Mouse (Mus musculus): Measurements from ENCODE around the gene Nelfb. TPM values are rescaled to one million over a fixed set of nuclear protein-coding genes. Genes with fewer than 3 reads are reported as not detected.

Gene Nelfb
- polyA plus RNA-seq, 1 experiment from 2014 or later: 18.9 TPM

DNA sequence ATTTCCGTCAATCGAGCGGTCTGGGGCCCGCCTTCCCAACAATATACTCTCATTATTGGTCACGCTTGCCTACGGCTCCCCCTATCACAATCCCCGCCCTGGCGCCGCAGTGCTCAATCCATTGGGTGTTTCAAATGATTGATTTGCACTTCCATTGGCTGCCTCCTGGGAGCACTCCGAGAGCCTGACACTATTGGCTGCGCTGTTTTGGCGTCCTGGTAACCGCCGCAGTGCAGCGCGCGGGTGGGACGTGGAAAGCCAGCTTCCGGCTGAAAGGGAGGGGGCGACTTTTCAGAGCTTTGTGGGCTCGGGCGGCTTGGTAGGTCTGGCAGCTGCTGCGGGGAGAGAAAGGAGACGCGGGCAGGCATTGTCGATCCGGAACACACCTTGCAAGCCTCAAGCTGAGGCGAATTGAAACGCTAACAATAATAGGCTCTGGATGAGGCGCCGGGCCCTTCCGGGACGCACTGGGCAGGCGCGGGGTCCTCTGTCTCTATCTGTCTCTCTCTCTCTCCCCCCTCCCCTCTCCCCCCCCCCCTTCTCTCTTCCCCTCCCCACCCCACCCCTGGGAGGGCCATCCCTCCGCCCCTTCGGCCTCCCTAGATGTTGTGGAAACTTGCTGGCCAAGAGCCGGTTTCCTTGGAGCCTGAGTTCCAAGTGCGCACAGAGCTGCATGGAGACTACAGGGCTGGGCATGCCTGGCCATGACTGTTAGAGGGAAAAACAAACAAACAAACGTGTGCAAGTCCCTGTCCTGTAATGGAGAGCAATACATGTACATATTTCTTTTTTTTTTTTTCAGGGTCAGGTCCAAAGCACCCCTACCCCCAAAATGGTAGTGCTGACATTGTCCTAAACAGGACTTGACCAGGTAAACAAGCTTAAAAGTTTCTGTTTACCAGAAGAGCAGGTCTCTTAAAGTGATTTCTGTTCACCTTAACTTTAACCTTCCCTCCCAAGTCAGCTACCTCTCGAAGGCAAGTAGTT, 13.8 kb upstream of the Nelfb start:
- Histone ChIP-seq H3K4me3 (ENCODE audit: inconsistent target) (peak overlapping the region; percentile 78), H3K36me3 (ENCODE audit: inconsistent target) (no peaks in the 10 kb centered on the region), H3K79me2 (ENCODE audit: inconsistent target) (peaks cover 13% of the 10 kb centered on the region), H3K27ac (peak overlapping the region; percentile 80)
- 3% methylated on average over 33 of the region's 41 CpGs for WGBS (ENCODE audit: missing documents)

DNA sequence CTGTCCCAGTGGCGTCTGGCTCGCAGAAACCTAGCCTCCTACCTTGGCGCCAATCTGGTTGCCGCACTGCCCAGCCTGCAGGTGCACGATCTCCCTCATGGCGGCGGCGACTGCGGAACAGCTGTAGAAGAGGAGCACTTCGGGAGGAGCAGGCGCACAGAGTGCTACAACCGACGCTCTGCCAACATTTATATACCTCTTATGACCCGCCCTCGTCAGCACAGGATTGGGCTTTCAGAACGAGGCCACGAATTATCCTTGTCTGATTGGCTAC, 13.1 kb upstream of the Nelfb start, which contains the start of gene Tubb4b:
TSS of gene Tubb4b (minus strand) at position 211 of the 274 bp plus-strand sequence.
- WGBS (ENCODE audit: missing documents): 2% methylated on average over 17 of the region's 17 CpGs
- H3K4me3 ChIP-seq (ENCODE audit: inconsistent target): peak within 1 kb of the TSS; percentile 78

DNA sequence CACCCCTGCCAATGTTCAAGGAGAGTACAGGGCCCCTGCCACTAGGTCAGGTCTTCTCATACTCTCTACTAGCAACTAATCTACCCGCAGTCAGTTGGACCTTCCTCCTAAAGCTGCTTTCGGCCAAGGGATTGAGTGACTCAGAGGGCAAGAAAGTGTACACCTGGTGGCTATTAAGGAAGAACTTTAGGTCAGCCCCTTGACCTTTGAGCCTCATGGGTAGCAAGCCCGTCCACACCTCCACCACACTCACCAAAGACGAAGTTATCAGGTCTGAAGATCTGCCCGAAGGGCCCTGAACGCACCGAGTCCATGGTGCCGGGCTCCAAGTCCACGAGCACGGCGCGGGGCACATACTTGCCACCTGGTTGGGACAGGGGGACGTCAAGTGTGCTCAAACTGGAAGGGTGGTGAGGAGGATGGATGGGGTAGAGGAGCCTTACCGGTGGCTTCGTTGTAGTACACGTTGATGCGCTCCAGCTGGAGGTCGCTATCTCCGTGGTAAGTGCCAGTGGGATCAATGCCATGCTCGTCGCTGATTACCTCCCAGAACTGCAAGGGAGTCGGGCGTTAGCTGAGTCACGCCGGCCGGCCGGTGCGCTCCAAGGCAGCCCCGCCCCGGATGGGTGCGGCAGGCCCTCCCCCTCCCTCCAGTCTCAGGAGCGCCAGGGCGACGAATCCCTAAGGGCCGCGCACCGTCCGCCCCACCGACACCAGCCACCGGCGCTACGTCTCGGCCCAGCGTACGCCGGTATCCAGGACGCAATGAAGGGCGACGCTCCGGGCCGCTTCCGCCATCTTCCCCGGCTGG, 12.6 kb upstream of the Nelfb start:
- H3K27ac ChIP-seq: peak overlapping the region; percentile 68
- under 1% methylated on average over 47 of the region's 53 CpGs for WGBS (ENCODE audit: missing documents)
- H3K4me3 ChIP-seq (ENCODE audit: inconsistent target): peak overlapping the region; percentile 78
- H3K36me3 ChIP-seq (ENCODE audit: inconsistent target): no peaks in the 10 kb centered on the region
- peaks cover 13% of the 10 kb centered on the region for H3K79me2 ChIP-seq (ENCODE audit: inconsistent target)

More for the DNA sequence above, 13.1 kb upstream of the Nelfb start, which contains the start of gene Tubb4b:
- Histone ChIP-seq H3K79me2 (ENCODE audit: inconsistent target) (peaks cover 13% of the 10 kb centered on the region), H3K36me3 (ENCODE audit: inconsistent target) (no peaks in the 10 kb centered on the region), H3K27ac (peak within 1 kb of the TSS; percentile 80)

DNA sequence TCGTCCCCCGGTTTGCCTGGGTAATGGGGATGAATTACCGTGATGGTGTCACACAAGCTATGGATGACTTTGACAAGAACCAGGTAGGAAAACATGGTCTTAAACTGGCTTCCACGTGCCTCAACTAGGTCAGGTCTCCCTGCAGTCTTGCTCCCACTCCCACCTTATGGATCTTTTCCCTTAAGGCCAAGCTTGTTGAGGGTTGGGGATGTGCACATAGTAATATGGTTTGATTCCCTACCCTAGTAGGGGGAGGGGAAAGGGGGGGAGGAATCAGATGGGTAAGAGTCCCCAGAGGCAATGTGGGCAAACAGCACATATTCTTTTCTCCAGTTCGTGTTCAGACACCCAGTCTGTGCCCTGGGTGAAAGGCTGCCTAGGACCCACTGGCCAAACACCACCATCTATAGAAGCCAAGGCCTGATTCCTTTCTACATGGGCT, 10.1 kb upstream of the Nelfb start:
- no peak overlapping the region for H3K27ac ChIP-seq
- no peak overlapping the region for H3K4me3 ChIP-seq (ENCODE audit: inconsistent target)
- H3K79me2 ChIP-seq (ENCODE audit: inconsistent target): peaks cover 13% of the 10 kb centered on the region
- H3K36me3 ChIP-seq (ENCODE audit: inconsistent target): no peaks in the 10 kb centered on the region
- WGBS (ENCODE audit: missing documents): 90% methylated on average over 5 of the region's 5 CpGs

DNA sequence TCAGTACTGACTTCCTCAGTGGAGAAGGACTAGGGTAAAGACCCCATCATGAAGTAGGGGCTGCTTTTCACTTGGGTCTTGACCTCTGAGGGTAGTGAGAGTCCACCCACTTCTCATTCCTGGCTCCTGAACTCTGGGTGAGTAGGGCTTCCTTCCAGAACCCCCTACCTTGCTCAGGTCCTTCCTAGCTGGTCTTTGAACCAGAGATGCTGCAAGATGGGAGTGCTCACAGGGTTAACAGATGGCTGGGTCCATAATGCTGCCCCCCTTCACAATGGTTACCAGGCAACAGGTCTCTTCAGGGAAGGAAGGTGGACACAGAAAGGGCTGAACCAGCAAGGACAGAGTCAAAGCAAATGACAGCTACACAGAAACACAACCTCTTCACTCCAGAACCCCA, 7.2 kb upstream of the Nelfb start, which contains the start of gene Fam166a:
TSS of gene Fam166a (plus strand) at position 301 of the 400 bp plus-strand sequence.
- no peak within 1 kb of the TSS for H3K27ac ChIP-seq
- no peaks in the 10 kb centered on the region for H3K36me3 ChIP-seq (ENCODE audit: inconsistent target)
- peaks cover 6% of the 10 kb centered on the region for H3K79me2 ChIP-seq (ENCODE audit: inconsistent target)
- no peak within 1 kb of the TSS for H3K4me3 ChIP-seq (ENCODE audit: inconsistent target)

DNA sequence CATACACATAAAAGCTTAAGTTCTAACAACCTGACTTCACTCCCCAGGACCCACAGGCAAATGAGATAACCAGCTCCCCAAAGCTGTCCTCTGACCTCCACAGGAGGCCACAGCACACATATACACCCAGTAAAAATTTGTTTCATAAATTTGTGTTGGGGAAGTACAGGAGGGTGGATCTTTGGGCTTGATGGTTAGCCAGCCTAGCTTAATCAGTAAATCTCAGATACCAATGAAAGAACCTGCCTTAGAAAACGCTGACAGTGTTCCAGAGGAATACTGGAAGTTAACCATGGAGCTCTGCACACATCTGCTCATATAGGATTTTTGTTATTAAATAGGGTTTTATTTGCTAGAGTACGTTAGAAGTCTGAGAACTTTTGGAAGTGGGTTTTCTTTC, 6.4 kb upstream of the Nelfb start:
- 90% methylated on average over 2 of the region's 2 CpGs for WGBS (ENCODE audit: missing documents)
- Histone ChIP-seq H3K4me3 (ENCODE audit: inconsistent target) (no peak overlapping the region), H3K36me3 (ENCODE audit: inconsistent target) (no peaks in the 10 kb centered on the region), H3K27ac (no peak overlapping the region), H3K79me2 (ENCODE audit: inconsistent target) (no peaks in the 10 kb centered on the region)

DNA sequence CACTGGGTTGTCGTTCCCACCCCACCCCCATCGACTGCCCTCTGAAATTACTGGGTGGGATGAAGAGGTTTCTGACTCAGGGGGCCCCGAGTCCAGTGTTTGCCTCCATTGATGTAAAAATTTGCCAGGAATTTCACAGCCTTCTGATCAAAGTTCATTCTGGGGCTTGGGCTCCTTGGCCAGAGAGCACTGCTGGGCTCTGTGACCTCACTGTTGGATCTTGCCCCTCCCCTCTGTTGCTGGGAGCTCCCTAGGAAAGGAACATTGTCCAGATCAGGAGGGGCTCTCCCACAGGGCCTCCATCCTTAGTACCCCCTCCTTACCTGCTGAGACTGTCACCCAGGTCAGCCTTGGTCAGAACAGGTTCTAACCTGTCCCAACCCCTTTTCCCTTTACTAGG, 3.2 kb upstream of the Nelfb start, which contains the start of gene Stpg3:
TSS of gene Stpg3 (minus strand) at position 194 of the 400 bp plus-strand sequence.
- H3K79me2 ChIP-seq (ENCODE audit: inconsistent target): peaks cover 16% of the 10 kb centered on the region
- no peaks in the 10 kb centered on the region for H3K36me3 ChIP-seq (ENCODE audit: inconsistent target)
- no peak within 1 kb of the TSS for H3K4me3 ChIP-seq (ENCODE audit: inconsistent target)
- 86% methylated on average over 3 of the region's 3 CpGs for WGBS (ENCODE audit: missing documents)
- no peak within 1 kb of the TSS for H3K27ac ChIP-seq

DNA sequence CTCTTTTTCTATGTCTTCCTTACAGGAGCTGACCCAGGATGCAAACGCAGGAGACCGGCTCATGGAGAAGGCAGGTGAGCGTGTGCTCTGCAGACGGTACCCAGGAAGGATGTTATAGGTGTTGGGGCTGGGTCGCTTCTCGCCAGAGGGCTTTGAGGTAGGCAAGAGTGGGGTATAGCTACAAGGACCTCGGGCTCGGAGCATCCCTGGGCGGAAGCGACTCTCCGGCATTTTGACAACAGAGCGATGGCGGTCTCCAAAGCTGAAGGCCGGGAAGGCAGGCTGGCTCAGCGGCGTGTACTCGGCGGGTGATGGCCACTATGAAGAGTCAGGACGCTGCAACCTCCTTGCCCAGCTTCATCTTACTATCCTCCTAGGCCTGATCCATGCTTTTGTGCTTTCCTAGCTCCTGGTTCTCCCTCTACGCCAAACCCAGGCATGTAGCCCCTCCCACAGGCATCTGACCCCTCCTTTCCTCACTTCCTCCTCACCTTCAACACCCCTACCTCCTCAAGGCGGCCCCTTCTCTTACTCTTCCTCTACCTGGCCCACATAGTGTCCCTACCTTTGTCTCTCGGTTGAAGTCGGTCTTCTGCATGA, 2.1 kb upstream of the Nelfb start:
- Histone ChIP-seq H3K36me3 (ENCODE audit: inconsistent target) (peaks cover 5% of the 10 kb centered on the region; the same call in 1 of the 2 replicates), H3K4me3 (ENCODE audit: inconsistent target) (no peak overlapping the region), H3K79me2 (ENCODE audit: inconsistent target) (peaks cover 26% of the 10 kb centered on the region), H3K27ac (no peak overlapping the region)
- WGBS (ENCODE audit: missing documents): 89% methylated on average over 22 of the region's 23 CpGs

DNA sequence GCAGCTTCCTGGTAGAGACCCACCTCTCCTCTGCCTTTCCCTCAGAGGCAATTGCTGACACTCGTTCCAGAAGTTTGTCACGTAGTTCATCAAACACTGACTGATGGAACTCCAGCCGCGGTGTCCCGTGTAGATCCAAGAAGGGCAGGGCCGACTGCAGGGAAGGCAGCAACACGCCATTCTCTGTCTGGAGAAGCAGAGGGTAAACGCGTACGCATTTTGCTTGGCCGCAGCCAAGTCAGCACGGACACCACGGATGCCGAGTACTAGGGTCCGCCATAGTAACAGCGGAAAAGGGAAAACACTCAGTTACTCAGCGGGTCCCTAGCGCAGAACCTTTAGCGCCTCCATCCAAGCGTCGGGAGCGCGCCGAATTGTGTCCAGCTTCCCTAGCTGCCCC, 603 bp downstream of the Nelfb start:
- H3K4me3 ChIP-seq (ENCODE audit: inconsistent target): peak overlapping the region; percentile 99
- WGBS (ENCODE audit: missing documents): under 1% methylated on average over 24 of the region's 24 CpGs
- peaks cover 29% of the 10 kb centered on the region for H3K36me3 ChIP-seq (ENCODE audit: inconsistent target)
- peak overlapping the region; percentile 65 for H3K27ac ChIP-seq
- peaks cover 52% of the 10 kb centered on the region for H3K79me2 ChIP-seq (ENCODE audit: inconsistent target)

DNA sequence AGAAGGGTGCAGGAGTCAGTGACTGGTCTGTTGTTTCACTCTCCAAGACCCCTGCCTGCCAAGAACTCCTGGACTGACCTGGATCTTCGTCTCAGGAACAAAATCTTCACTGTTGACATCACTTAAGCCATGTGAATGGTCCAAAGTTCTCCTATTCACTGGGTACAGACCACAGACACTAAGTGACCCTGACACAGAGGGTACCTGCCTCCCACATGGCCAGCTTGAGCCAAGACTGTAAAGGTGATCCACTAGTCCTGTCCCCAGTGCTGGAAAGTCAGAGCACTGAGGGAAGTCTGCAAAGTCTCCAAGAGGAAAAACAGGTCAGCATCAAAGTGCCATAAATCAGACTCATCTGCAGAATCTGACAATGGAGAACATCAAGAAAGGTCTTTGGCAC, 3.7 kb downstream of the Nelfb start:
- H3K79me2 ChIP-seq (ENCODE audit: inconsistent target): peaks cover 60% of the 10 kb centered on the region
- H3K36me3 ChIP-seq (ENCODE audit: inconsistent target): peaks cover 60% of the 10 kb centered on the region
- H3K27ac ChIP-seq: no peak overlapping the region
- WGBS (ENCODE audit: missing documents): 91% methylated on average over 1 of the region's 1 CpGs
- no peak overlapping the region for H3K4me3 ChIP-seq (ENCODE audit: inconsistent target)

DNA sequence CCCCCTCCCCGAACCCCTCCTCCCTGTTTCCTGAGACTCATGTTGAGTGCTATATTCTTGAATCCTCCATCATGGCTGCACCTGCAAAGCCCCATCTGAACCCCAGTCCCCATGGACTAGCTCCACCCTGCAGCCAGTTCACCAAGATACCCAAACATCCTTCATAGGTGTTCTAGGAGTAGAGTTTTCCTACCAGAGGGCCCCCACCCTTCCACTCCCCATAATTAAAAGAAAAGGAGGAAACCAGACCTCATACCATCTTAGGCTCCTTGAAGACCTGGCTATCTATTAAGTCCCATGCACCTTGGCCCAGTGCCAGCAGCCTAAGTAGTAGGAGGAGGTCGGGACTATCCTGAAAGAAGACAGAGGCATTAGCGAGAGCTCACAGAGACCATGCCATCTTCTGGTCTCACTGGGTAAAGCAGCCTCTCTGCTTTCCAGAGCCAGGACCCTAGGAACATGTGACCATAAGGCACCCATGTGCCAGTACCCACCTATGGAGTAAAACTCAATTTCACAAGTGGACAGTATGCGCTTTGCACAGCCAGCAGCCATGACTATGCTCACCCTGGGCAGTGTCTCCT, 7.6 kb downstream of the Nelfb start:
- peaks cover 91% of the 10 kb centered on the region for H3K36me3 ChIP-seq (ENCODE audit: inconsistent target)
- H3K79me2 ChIP-seq (ENCODE audit: inconsistent target): peaks cover 37% of the 10 kb centered on the region
- H3K4me3 ChIP-seq (ENCODE audit: inconsistent target): no peak overlapping the region
- H3K27ac ChIP-seq: no peak overlapping the region
- 69% methylated on average over 4 of the region's 4 CpGs for WGBS (ENCODE audit: missing documents)

DNA sequence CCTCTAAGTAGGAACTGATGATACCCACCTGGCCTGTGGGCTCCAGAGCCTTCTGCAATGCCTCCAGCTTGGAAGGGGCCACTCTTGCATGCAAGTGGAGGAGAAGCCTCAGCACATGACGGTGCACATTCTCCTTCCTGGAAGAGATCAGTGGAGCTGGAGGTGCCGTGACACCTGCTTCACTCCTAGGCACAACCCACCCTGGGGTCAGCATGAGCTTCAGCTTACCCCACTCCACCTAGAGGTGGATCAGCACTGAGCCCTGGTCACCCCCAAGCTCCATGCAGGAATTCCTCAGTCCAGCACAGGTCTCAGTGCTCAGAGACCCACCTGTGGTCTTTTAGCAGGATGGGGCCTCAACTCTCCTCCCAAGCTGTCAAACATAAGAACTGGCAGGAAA, 10.7 kb downstream of the Nelfb start:
- Histone ChIP-seq H3K27ac (no peak overlapping the region), H3K4me3 (ENCODE audit: inconsistent target) (no peak overlapping the region), H3K36me3 (ENCODE audit: inconsistent target) (peaks cover 62% of the 10 kb centered on the region), H3K79me2 (ENCODE audit: inconsistent target) (peaks cover 12% of the 10 kb centered on the region; the same call in 1 of the 2 replicates)
- 88% methylated on average over 2 of the region's 2 CpGs for WGBS (ENCODE audit: missing documents)

DNA sequence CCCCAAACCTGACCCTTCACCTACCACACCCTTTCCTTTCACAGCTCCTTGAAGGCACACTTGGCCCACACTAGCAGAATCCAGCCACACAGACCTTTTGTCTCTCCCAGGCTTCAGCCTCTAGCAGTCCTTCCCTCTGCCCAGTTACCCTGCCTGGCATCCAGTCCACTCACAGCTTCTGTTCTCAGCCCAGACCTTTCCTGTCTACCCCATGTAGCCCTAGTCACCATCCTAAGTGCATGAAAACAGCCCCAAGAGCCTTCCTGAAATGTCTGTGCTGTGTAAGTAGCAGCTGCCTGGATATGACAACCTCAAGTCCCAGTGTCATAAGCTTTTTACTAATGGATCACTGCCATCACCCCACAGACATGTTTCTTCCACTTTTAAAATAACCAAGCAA, 13.3 kb downstream of the Nelfb start:
- peaks cover 29% of the 10 kb centered on the region for H3K79me2 ChIP-seq (ENCODE audit: inconsistent target)
- H3K4me3 ChIP-seq (ENCODE audit: inconsistent target): no peak overlapping the region
- peak overlapping the region; percentile 98 for H3K27ac ChIP-seq
- H3K36me3 ChIP-seq (ENCODE audit: inconsistent target): peaks cover 36% of the 10 kb centered on the region

DNA sequence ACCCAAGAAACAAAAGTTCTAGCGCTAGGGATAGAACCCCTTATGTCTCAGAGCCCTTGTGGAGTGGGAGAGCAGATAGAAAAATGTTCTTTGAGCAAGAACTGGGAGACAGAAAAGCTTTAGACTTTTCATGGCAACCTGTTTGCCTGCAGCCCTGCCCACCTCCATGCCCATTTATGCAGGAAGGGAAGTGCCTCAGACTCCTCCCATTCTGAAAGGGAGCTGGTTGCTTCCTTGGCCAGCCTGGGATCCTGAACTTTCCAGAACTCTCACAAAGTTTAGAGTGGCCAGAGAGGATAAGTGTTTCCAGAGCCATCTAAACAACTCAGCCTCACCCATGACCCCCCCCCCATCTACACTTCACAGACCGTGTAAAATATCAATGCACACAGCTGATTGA, 14.1 kb downstream of the Nelfb start:
- WGBS (ENCODE audit: missing documents): 20% methylated on average over 2 of the region's 2 CpGs
- Histone ChIP-seq H3K27ac (peak overlapping the region; percentile 98), H3K36me3 (ENCODE audit: inconsistent target) (peaks cover 28% of the 10 kb centered on the region), H3K79me2 (ENCODE audit: inconsistent target) (peaks cover 31% of the 10 kb centered on the region), H3K4me3 (ENCODE audit: inconsistent target) (peak overlapping the region; percentile 87)
